Mouse (Mus musculus) embryonic fibroblast, embryonic 13.5 days (primary cell): ENCODE measurements around the gene Htra3.

ENCODE experiments used
- CTCF ChIP-seq: IDR thresholded peaks from 2 replicates; pipeline ENCODE4 v1.5.1; 2011; ENCODE audit warnings: mild to moderate bottlenecking, control low read depth, low read length, moderate library complexity, borderline replicate concordance; ENCODE audit not compliant: insufficient read depth
- POLR2A ChIP-seq: IDR thresholded peaks from 2 replicates; pipeline ENCODE4 v1.6.1; 2011; ENCODE audit warnings: low read depth, mild to moderate bottlenecking, control low read depth, low read length, moderate library complexity

DNA sequence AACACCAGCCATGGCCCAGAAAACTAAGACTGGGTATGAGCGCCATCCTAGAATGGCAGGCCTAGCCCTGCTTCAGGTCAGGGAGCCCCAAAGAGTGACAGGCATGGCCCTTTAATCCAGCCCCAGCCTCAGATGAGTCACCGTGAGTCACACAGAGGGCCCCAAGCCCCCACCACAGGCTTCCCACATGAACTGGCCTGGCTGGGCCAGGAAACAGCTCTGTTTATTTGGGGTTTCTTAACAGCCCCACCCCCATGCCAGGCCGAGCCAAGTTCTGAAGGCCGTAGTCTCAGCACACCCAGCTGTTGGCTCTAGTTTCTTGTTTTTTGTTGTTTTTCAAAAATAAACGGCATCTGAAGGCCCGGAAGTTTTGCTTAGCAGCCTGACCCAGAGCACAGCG, 6.5 kb downstream of the Htra3 start:
- TF ChIP-seq CTCF: no peak
- no peak for TF ChIP-seq POLR2A
